Mouse (Mus musculus) heart, adult 9 months (tissue): ENCODE data around the gene Pmfbp1.

Experiments
- DNase-seq, 2 experiments: peaks; one replicate each; pipeline ENCODE4 v3.0.0; 2022; ENCODE audit warnings: low spot score in 2 of 2

The Pmfbp1 gene

GRCm38 (mm10) chr8:109591367-109591766, 97.5 kb downstream of the Pmfbp1 start:
- no peak for DNase-seq

GRCm38 (mm10) chr8:109592164-109592563, 98.3 kb downstream of the Pmfbp1 start:
- DNase-seq, result no peak
